Mouse (Mus musculus): ENCODE measurements around the gene Senp5.

Gene Senp5

DNA sequence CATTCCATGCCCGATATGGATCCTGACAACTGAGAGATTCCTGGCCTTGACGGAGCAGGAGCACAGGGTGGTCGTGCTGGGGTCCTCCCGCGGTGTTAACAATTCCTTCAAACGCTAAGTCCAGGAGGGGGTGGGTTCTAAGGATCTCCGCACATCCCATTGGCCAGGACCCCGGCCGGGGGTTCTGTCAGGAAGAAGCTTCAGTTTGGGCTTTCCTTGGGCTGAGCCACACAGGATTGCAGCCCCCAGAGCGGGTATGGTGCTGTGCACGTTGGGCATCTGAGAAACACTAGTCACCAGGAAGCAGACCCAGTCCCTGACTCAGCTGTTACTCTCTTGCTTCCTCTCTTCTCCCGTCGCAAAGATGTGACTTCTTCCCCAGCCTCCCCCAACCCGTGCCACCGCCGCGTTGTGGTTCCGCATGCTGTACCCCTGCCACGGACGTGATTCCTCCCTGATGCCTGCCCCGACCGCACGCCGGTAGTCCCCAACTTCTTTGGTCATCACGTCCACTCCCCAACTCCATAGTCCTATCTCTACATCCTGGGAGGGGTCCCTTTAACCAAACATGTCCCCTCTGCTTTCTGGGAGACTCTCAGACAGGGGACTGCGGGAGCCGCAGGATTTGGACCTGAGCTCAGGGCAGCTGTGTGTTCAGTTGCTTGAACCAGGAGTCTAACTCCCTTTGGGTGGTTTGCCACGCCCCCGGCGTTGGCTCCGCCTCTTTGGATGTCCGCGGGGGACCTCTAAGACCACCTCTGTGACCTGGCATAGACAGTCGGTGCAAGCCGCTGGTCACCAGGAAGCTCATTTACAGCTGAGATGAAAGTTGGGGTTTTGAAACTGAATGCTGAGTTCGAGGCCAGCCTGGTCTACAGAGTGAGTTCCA is 67.8 kb downstream of the Senp5 start:
- Histone ChIP-seq H3K27me3 (ENCODE audit: insufficient read depth, low read length) (peaks cover 53% of the 10 kb centered on the region), H3K4me1 (replicated peaks; ENCODE audit: low read depth, low read length) (peaks cover 63% of the 10 kb centered on the region), H3K4me3 (replicated peaks; ENCODE audit: low read length) (peak overlapping the region; percentile 67), H3K9me3 (ENCODE audit: low read length) (no peaks in the 10 kb centered on the region), H3K36me3 (ENCODE audit: insufficient read depth, low read length) (no peaks in the 10 kb centered on the region)
- no peak for TF ChIP-seq CTCF (conservative IDR thresholded peaks at IDR 0.05; ENCODE audit: low read length)
- TF ChIP-seq POU5F1 (IDR thresholded peaks at IDR 0.05; ENCODE audit: borderline replicate concordance, low read length) = no peak
- TF ChIP-seq NANOG (IDR thresholded peaks at IDR 0.05; ENCODE audit: borderline replicate concordance, low read length) = no peak

DNA sequence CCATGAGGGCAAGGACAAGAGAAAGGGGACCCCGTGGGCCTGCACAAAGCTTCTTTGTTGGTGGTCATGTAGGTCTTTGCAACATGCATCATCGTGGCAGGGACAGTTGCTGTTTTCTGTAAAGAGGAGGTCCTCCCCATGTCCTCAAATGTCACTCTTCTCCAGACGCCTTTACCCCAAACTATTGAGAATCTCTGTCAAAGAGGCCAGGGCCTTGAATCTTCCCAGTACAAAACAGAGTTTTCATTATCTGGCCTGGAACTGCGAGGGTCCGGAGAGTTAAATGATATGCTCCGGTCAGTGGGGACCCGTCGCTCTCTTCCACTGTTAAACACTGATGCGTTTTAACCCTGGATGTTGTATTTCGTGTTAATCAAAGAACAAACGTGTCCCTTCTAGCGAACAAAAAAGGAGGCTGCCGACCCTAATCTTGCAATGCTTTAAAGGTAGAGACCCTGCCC is 68.5 kb downstream of the Senp5 start:
- Histone ChIP-seq H3K4me3 (replicated peaks; ENCODE audit: low read length) (0 out of 2 replicates have a peak overlapping the region, but pooled peaks have one; percentile 23), H3K9me3 (ENCODE audit: low read length) (no peaks in the 10 kb centered on the region), H3K4me1 (replicated peaks; ENCODE audit: low read depth, low read length) (peaks cover 61% of the 10 kb centered on the region), H3K36me3 (ENCODE audit: insufficient read depth, low read length) (no peaks in the 10 kb centered on the region), H3K27me3 (ENCODE audit: insufficient read depth, low read length) (peaks cover 61% of the 10 kb centered on the region)
- TF ChIP-seq POU5F1 (IDR thresholded peaks at IDR 0.05; ENCODE audit: borderline replicate concordance, low read length) (no peak), NANOG (IDR thresholded peaks at IDR 0.05; ENCODE audit: borderline replicate concordance, low read length) (no peak)

DNA sequence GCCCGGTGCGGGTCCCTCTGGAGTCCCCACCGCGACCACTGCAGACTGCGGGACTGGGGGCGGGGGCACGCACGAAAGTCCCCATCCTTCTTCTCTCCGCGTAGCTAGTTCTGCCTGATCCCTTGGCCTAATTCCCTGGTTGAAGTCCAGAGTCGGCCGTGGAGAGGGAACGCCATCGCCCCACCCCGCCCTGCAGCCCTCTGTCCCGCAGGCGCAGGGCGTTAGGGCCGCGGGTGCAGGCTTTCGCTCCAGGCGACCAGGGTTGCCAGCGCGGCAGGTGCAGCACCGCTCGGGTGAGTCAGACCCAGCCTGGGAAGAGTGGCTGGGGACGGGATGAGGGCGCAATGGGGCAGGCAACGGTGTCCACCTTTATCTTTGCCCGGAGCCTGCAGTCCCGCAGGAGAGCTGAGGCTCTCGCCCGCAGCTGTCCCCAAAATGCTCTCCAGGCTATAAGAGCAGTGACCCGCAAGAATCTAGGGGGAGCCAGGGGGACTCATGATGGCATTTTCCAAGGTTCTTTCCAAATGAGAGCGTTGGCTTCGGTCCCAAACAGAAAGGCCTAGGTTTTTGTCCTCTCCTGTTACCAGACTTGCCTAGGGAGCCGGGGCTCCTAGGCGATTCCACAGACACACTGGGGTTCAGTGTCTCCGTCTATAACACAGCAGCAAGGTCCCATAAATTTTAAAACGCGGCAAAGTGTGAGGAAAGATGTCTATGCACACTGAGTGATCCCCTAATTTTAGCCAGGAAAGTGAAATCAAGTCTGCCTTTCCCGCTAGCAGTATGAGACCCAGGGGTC is 69.1 kb downstream of the Senp5 start, which contains the start of gene Pigz:
Gene Pigz (plus strand): TSS at position 101 of the 799 bp plus-strand sequence.
- Histone ChIP-seq H3K36me3 (ENCODE audit: insufficient read depth, low read length) (no peaks in the 10 kb centered on the region), H3K4me3 (replicated peaks; ENCODE audit: low read length) (peak within 1 kb of the TSS; percentile 83), H3K9me3 (ENCODE audit: low read length) (no peaks in the 10 kb centered on the region), H3K4me1 (replicated peaks; ENCODE audit: low read depth, low read length) (peaks cover 65% of the 10 kb centered on the region), H3K27me3 (ENCODE audit: insufficient read depth, low read length) (peaks cover 61% of the 10 kb centered on the region)
- TF ChIP-seq NANOG (IDR thresholded peaks at IDR 0.05; ENCODE audit: borderline replicate concordance, low read length) (no peak), POU5F1 (IDR thresholded peaks at IDR 0.05; ENCODE audit: borderline replicate concordance, low read length) (no peak), CTCF (conservative IDR thresholded peaks at IDR 0.05; ENCODE audit: low read length) (no peak)

DNA sequence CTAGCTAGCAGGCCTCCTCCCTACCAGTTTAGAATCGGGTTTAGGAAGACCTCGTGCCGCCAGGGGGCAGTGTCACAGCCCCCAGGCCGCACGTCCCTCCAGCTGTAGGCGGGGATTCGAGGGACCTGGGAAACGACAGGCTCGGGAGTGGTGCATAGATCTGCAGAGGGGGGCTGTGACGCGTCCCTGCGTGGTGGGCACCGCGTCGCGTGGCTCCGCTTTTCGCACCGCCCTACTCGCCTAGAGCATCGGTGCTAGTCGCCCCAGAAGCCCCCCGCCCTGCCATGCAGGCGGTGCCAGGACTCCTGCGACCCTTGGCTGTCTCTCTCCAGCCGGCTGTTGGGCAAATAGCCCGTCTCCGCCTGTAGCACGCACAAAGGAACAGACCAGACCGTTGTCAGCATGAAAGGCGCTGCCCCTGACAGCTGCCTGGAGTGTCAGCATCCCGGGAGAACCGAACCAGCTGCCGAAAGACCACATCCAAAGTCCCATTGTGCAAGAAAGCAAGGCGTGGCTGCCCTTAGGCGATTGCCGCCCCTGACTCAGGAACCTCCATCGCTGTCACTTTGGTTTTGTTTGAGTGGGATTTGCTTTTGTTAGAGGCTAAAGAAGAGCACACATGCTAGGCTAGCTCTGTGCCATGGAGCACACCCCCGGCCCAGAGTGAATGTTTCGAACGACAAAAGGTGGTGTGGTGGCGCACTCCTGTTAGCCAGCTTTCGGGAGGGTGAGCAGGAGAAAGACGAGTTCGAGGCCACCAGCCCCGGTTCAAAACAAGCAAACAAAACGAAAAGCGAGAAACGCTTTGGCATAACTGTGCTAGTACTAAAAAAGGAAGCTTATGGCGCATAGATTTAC is 70.0 kb downstream of the Senp5 start:
- TF ChIP-seq CTCF (conservative IDR thresholded peaks at IDR 0.05; ENCODE audit: low read length) (peak; percentile 83), NANOG (IDR thresholded peaks at IDR 0.05; ENCODE audit: borderline replicate concordance, low read length) (no peak)
- Histone ChIP-seq H3K27me3 (ENCODE audit: insufficient read depth, low read length) (peaks cover 61% of the 10 kb centered on the region), H3K4me1 (replicated peaks; ENCODE audit: low read depth, low read length) (peaks cover 72% of the 10 kb centered on the region)

DNA sequence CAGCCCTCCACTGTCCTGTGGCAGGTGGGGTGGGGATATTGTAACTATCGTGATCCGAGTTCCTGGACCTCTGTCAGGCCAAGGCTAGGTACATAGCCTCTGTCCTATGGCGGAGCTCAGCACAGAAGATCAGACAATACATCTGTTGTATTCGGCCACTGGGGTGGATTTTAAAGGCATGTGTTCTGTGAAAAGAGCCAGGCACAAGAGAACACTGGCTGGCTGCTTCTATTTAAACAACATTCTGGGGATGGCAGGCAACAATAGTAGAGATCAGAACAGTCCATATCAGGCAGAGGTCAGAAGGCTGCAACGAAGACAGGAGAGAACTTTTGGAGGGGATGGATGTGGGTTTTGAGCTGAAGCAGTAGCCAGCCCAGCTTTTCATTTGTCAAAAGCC is 70.8 kb downstream of the Senp5 start:
- peaks cover 61% of the 10 kb centered on the region for H3K27me3 ChIP-seq (ENCODE audit: insufficient read depth, low read length)
- peak overlapping the region; percentile 29; the same call in 1 of the 2 replicates for H3K4me3 ChIP-seq (replicated peaks; ENCODE audit: low read length)
- no peaks in the 10 kb centered on the region for H3K9me3 ChIP-seq (ENCODE audit: low read length)
- H3K4me1 ChIP-seq (replicated peaks; ENCODE audit: low read depth, low read length) = peaks cover 76% of the 10 kb centered on the region
- TF ChIP-seq POU5F1 (IDR thresholded peaks at IDR 0.05; ENCODE audit: borderline replicate concordance, low read length) (no peak), NANOG (IDR thresholded peaks at IDR 0.05; ENCODE audit: borderline replicate concordance, low read length) (no peak), CTCF (conservative IDR thresholded peaks at IDR 0.05; ENCODE audit: low read length) (no peak)
- no peaks in the 10 kb centered on the region for H3K36me3 ChIP-seq (ENCODE audit: insufficient read depth, low read length)

More for the DNA sequence above, 70.0 kb downstream of the Senp5 start:
- no peaks in the 10 kb centered on the region for H3K36me3 ChIP-seq (ENCODE audit: insufficient read depth, low read length)
- H3K4me3 ChIP-seq (replicated peaks; ENCODE audit: low read length) = peak overlapping the region; percentile 83
- no peaks in the 10 kb centered on the region for H3K9me3 ChIP-seq (ENCODE audit: low read length)

DNA sequence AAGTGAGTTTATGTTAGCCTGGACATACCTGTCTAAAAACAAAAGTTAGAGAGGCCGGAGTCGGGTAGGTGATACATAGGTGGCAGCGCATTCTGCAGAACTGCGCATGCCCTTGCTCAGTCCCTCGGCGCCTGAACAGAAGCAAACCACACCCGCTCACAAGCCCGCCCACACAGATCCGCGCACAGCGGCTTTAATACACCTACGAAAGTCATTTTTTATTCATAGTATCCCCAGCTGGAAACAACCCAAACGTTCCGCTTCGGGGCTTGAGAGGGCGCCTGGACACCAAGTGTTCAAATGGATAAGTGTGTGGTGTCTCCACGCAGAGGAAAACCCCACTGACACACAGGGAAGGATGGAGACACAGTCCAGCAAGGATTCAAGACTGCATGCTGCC is 71.8 kb downstream of the Senp5 start:
- Histone ChIP-seq H3K27me3 (ENCODE audit: insufficient read depth, low read length) (peaks cover 59% of the 10 kb centered on the region), H3K4me1 (replicated peaks; ENCODE audit: low read depth, low read length) (peaks cover 84% of the 10 kb centered on the region), H3K36me3 (ENCODE audit: insufficient read depth, low read length) (no peaks in the 10 kb centered on the region), H3K4me3 (replicated peaks; ENCODE audit: low read length) (peak overlapping the region; percentile 60), H3K9me3 (ENCODE audit: low read length) (no peaks in the 10 kb centered on the region)
- TF ChIP-seq NANOG (IDR thresholded peaks at IDR 0.05; ENCODE audit: borderline replicate concordance, low read length) (no peak), POU5F1 (IDR thresholded peaks at IDR 0.05; ENCODE audit: borderline replicate concordance, low read length) (no peak), CTCF (conservative IDR thresholded peaks at IDR 0.05; ENCODE audit: low read length) (no peak)

DNA sequence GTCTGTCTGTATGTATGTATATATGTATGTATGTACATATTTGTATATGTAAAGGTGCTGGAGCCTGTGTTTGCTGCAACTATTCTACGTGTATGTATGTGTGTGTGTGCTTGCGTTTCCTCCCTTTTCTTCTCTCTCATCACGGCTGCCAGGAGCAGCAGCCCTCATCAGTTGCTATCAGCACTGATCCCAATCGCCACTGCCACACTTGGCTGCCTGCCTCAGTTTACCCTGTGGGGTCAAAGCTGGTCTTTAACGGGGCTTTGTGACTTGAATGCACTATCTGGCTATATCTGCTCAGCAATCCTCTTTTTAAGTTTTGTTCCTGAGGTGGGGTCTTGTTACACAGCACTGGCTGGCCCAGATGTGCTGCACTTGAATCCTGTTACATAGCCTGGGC is 75.7 kb downstream of the Senp5 start:
- Histone ChIP-seq H3K9me3 (ENCODE audit: low read length) (no peaks in the 10 kb centered on the region), H3K4me1 (replicated peaks; ENCODE audit: low read depth, low read length) (peaks cover 65% of the 10 kb centered on the region), H3K36me3 (ENCODE audit: insufficient read depth, low read length) (no peaks in the 10 kb centered on the region), H3K4me3 (replicated peaks; ENCODE audit: low read length) (no peak overlapping the region), H3K27me3 (ENCODE audit: insufficient read depth, low read length) (peaks cover 35% of the 10 kb centered on the region)
- TF ChIP-seq CTCF (conservative IDR thresholded peaks at IDR 0.05; ENCODE audit: low read length) = no peak
- TF ChIP-seq POU5F1 (IDR thresholded peaks at IDR 0.05; ENCODE audit: borderline replicate concordance, low read length) = no peak
- no peak for TF ChIP-seq NANOG (IDR thresholded peaks at IDR 0.05; ENCODE audit: borderline replicate concordance, low read length)

Data from E14TG2a.4 (cell line).